Mouse (Mus musculus) small intestine, adult 2 months (tissue): Measurements from ENCODE around the gene Arpp19. TPM values are rescaled to one million over a fixed set of nuclear protein-coding genes. Genes with fewer than 3 reads are reported as not detected.

Source experiments
- H3K27ac ChIP-seq: fragments of 200-500 bp; 2 replicates; pipeline ENCODE4 v1.5.1; 2012; ENCODE audit warnings: low read depth, low read length, control low read depth, inconsistent platforms; ENCODE audit not compliant: insufficient read depth
- H3K27me3 ChIP-seq: fragments of 200-500 bp; 2 replicates; pipeline ENCODE4 v1.6.1; 2012; ENCODE audit warnings: mild to moderate bottlenecking, moderate library complexity, low read length, inconsistent platforms; ENCODE audit not compliant: control insufficient read depth, insufficient read depth
- H3K36me3 ChIP-seq: fragments of 200-500 bp; 2 replicates; pipeline ENCODE4 v1.6.1; 2012; ENCODE audit warnings: mild to moderate bottlenecking, low read length, control low read depth, inconsistent platforms; ENCODE audit not compliant: control insufficient read depth, insufficient read depth
- H3K4me1 ChIP-seq: fragments of 200-500 bp; 2 replicates; pipeline ENCODE4 v1.6.1; 2012; ENCODE audit warnings: low read length, inconsistent platforms, mixed read lengths; ENCODE audit not compliant: control insufficient read depth, insufficient read depth, insufficient read length
- H3K4me3 ChIP-seq: fragments of 200-500 bp; 2 replicates; pipeline ENCODE4 v1.5.1; 2012; ENCODE audit warnings: low read depth, mild to moderate bottlenecking, control low read depth, inconsistent platforms, low read length, moderate library complexity
- CTCF ChIP-seq: fragments of 200-500 bp; IDR thresholded peaks from 2 replicates; pipeline ENCODE4 v1.5.1; 2012; ENCODE audit warnings: low read depth, mild to moderate bottlenecking, control low read depth, inconsistent platforms, low read length, moderate library complexity, mixed read lengths; ENCODE audit not compliant: insufficient replicate concordance, insufficient read length; ENCODE audit errors: extremely low read depth
- POLR2A ChIP-seq: fragments of 200-500 bp; IDR thresholded peaks from 2 replicates; pipeline ENCODE4 v1.6.1; 2012; ENCODE audit warnings: low read depth, mild to moderate bottlenecking, control low read depth, inconsistent platforms, low read length, moderate library complexity
- WGBS: fragments of 180-500 bp; shearing (Covaris S2); methylation state at CpG from one replicate; pipeline ENCODE4 v1.1.7; 2018; 5-methylcytosine and 5-hydroxymethylcytosine counted together
- polyA plus RNA-seq: library from polyadenylated mRNA; depleted of rRNA; stranded (reverse); fragments of >200 nt; gene quantifications from 2 replicates; pipeline ENCODE4 v1.2.3, GENCODE M21; 2012

Arpp19 gene
- polyA plus RNA-seq, 1 experiment, result 4.4 TPM

GRCm38 (mm10) chr9:75038357-75038688 lies 909 bp downstream of the Arpp19 start:
- Histone ChIP-seq H3K4me3 (peak overlapping the region; percentile 99), H3K27me3 (no peaks in the 10 kb centered on the region), H3K4me1 (peaks cover 11% of the 10 kb centered on the region; the same call in 1 of the 2 replicates), H3K27ac (peak overlapping the region; percentile 61; the same call in 1 of the 2 replicates), H3K36me3 (peaks cover 6% of the 10 kb centered on the region)
- TF ChIP-seq CTCF (no peak), POLR2A (no peak)
- WGBS, result under 1% methylated on average over 10 of the region's 10 CpGs

DNA sequence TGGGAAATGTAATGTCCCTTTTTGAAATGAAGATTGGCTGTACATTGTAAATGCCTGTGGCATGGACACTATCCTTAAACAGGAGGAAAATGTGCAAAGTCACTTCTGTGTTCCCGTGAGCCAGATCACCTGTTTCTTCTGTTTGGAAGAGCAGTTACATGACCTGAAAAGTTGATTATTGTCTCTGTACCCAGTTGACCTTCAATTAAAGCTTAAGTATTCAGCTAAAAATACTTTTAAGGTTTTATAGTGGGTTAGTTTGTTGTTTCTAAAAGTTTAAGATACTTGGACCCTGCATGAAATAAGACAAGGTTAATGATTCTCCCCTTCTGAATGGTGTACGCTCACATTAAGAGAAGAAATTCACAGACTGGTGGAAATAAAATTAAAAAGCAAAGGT lies 3.2 kb downstream of the Arpp19 start:
- H3K27ac ChIP-seq, result no peak overlapping the region
- 62% methylated on average over 2 of the region's 2 CpGs for WGBS
- H3K36me3 ChIP-seq, result peaks cover 9% of the 10 kb centered on the region
- no peaks in the 10 kb centered on the region for H3K27me3 ChIP-seq
- TF ChIP-seq CTCF, result no peak
- TF ChIP-seq POLR2A, result no peak
- peaks cover 9% of the 10 kb centered on the region; the same call in 1 of the 2 replicates for H3K4me1 ChIP-seq
- H3K4me3 ChIP-seq, result no peak overlapping the region

DNA sequence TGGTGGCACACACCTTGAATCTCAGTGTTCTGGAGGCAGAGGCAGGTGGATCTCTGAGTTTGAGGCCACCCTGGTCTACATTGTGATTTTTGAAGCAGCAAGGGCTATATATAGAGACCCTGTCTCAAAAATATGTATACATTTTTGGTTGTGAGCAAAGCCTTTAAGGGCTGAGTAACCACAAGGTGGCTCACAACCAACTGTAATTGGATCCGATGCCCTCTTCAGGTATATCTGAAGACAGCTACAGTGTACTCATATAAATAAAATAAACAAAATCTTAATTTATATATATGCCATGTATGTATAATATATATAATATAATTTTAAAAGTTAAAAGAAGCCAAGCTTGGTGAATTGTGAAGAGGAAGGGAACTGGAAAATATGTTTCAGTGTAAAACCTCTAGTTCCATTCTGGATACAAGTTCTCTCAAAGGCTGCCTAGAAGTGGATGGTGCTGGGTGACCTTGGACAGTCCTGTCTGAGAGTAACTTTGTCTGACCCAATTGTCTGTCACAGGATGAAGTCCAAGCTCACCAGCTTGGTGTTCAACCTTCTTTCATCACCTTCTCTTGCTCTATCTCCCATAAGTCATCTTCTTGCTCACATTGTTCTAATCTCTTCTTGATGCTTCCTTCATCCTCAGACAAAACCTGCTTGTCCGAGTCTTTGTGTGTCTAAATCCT lies 4.6 kb downstream of the Arpp19 start:
- TF ChIP-seq POLR2A, result no peak
- WGBS, result 66% methylated on average over 2 of the region's 2 CpGs
- H3K27me3 ChIP-seq, result no peaks in the 10 kb centered on the region
- peaks cover 9% of the 10 kb centered on the region; the same call in 1 of the 2 replicates for H3K4me1 ChIP-seq
- no peak overlapping the region for H3K27ac ChIP-seq
- H3K4me3 ChIP-seq, result no peak overlapping the region
- peaks cover 10% of the 10 kb centered on the region for H3K36me3 ChIP-seq

- Histone ChIP-seq H3K27me3 (no peaks in the 10 kb centered on the region), H3K4me1 (peaks cover 10% of the 10 kb centered on the region; the same call in 1 of the 2 replicates), H3K27ac (no peak overlapping the region), H3K4me3 (no peak overlapping the region), H3K36me3 (peaks cover 10% of the 10 kb centered on the region)
- 56% methylated on average over 2 of the region's 2 CpGs for WGBS
- TF ChIP-seq POLR2A, result no peak
- TF ChIP-seq CTCF, result no peak
Observed at GRCm38 (mm10) chr9:75043191-75043590, 5.8 kb downstream of the Arpp19 start.

DNA sequence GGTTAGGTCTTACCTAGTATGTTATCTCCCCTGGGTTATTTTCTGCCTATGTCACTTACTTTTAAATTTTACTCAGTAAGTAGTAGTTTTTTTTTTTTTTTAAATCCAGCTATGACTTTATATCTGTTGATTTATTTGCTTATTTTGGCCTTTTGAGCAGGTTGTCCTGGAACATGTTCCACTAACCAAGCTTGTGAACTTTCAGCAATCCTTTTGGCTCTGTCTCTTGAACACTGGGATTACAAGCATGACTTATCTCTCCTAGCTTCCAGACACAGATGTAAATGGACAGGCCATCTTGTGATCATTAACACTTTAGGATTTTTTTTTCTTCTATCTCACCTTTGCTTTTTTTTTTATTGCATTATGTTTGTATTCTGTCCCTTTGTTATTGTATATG lies 9.7 kb downstream of the Arpp19 start:
- Histone ChIP-seq H3K4me1 (peaks cover 7% of the 10 kb centered on the region; the same call in 1 of the 2 replicates), H3K27ac (no peak overlapping the region), H3K27me3 (no peaks in the 10 kb centered on the region), H3K4me3 (no peak overlapping the region), H3K36me3 (peaks cover 10% of the 10 kb centered on the region)
- TF ChIP-seq CTCF (no peak), POLR2A (no peak)

GRCm38 (mm10) chr9:75049100-75049499 lies 11.7 kb downstream of the Arpp19 start:
- TF ChIP-seq POLR2A (no peak), CTCF (no peak)
- 53% methylated on average over 3 of the region's 3 CpGs for WGBS
- no peak overlapping the region for H3K4me3 ChIP-seq
- no peak overlapping the region for H3K27ac ChIP-seq
- peaks cover 7% of the 10 kb centered on the region; the same call in 1 of the 2 replicates for H3K4me1 ChIP-seq
- H3K27me3 ChIP-seq, result no peaks in the 10 kb centered on the region
- peaks cover 5% of the 10 kb centered on the region; the same call in 1 of the 2 replicates for H3K36me3 ChIP-seq

- WGBS, result 9% methylated on average over 3 of the region's 3 CpGs
- Histone ChIP-seq H3K4me1 (peaks cover 7% of the 10 kb centered on the region; the same call in 1 of the 2 replicates), H3K4me3 (no peak overlapping the region), H3K27ac (no peak overlapping the region), H3K27me3 (no peaks in the 10 kb centered on the region), H3K36me3 (peaks cover 5% of the 10 kb centered on the region; the same call in 1 of the 2 replicates)
- TF ChIP-seq POLR2A (no peak), CTCF (no peak)
Observed at GRCm38 (mm10) chr9:75050003-75050402, 12.6 kb downstream of the Arpp19 start.
